Mouse (Mus musculus) olfactory bulb, adult 2 months (tissue): ENCODE measurements around the gene Tom1l1. TPM values are rescaled to one million over a fixed set of nuclear protein-coding genes. Genes with fewer than 3 reads are reported as not detected.

ENCODE experiments used
- H3K27ac ChIP-seq: fragments of 200-500 bp; 2 replicates; pipeline ENCODE4 v1.5.1; 2012; ENCODE audit warnings: low read depth, low read length; ENCODE audit not compliant: insufficient read depth
- H3K4me1 ChIP-seq: fragments of 200-500 bp; 2 replicates; pipeline ENCODE4 v1.6.1; 2012; ENCODE audit warnings: low read length; ENCODE audit not compliant: control insufficient read depth, insufficient read depth
- H3K4me3 ChIP-seq: fragments of 200-500 bp; 2 replicates; pipeline ENCODE4 v1.5.1; 2012; ENCODE audit warnings: mild to moderate bottlenecking, low read depth, low read length, moderate library complexity; ENCODE audit not compliant: insufficient read depth
- CTCF ChIP-seq: fragments of 200-500 bp; IDR thresholded peaks from 2 replicates; pipeline ENCODE4 v1.5.1; 2012; ENCODE audit warnings: low read depth, mild to moderate bottlenecking, low read length, moderate library complexity; ENCODE audit not compliant: insufficient read depth
- POLR2A ChIP-seq: fragments of 200-500 bp; IDR thresholded peaks from 2 replicates; pipeline ENCODE4 v1.6.1; 2012; ENCODE audit warnings: mild to moderate bottlenecking, low read depth, low read length, moderate library complexity; ENCODE audit not compliant: insufficient read depth
- WGBS: fragments of 180-500 bp; shearing (Covaris S2); methylation state at CpG from one replicate; pipeline ENCODE4 v1.1.7; 2018; 5-methylcytosine and 5-hydroxymethylcytosine counted together
- polyA plus RNA-seq: library from polyadenylated mRNA; stranded (reverse); fragments of >200 nt; gene quantifications from 2 replicates; pipeline ENCODE4 v1.2.4, GENCODE M21; 2012; ENCODE audit warnings: low replicate concordance; ENCODE audit not compliant: missing spikeins, insufficient read depth, insufficient read length

The Tom1l1 gene
- polyA plus RNA-seq, 1 experiment: not detected

DNA sequence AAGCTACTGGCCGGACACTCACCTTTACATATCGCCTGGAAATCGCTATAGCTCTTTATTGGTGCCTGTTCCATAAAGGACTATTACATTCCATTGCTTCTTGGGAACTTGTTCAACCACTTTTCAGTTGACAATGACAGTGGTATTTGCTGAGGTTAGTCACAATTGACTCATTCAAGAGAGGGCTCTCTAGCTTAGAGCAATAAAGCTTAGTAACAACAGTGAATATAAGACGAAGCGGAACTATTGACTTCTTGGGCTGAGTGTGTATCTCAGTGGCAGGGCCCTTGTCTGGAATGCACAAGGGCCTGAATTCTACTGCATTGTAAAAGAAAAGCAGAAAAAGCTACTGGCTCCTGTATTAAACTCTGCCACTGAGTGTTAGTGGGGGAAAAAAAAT lies 9.6 kb downstream of the Tom1l1 start:
- Histone ChIP-seq H3K4me1 (no peaks in the 10 kb centered on the region), H3K4me3 (no peak overlapping the region), H3K27ac (peak overlapping the region; percentile 77; the same call in 1 of the 2 replicates)
- 79% methylated on average over 5 of the region's 5 CpGs for WGBS
- TF ChIP-seq POLR2A (no peak), CTCF (no peak)

DNA sequence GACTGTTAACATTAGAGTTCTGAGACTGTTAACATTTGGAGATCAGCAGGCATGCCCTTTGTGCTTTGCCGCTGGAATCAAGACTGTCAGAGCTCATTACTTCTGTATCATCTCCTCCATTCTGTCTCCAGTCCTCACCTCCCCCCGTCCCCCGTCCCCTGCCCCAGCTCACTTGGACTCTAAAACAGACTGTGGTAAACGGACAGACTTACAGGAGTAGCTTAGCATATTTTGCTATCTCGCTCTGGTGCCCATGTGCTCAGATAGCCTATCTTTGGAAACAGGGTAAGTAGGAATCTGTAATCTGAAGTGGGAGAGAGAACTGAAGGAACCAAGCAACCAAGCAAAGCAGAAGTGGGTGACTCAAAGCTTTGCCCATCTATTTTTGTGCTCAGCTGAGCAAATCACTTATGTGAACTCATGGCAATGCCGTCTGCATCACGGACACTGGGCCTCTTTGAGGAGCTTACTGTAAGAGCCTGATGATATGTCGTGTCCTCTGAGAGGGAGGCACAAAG lies 10.3 kb downstream of the Tom1l1 start:
- WGBS: 48% methylated on average over 8 of the region's 8 CpGs
- Histone ChIP-seq H3K4me1 (no peaks in the 10 kb centered on the region), H3K4me3 (no peak overlapping the region), H3K27ac (peak overlapping the region; percentile 77)
- TF ChIP-seq POLR2A (no peak), CTCF (no peak)

DNA sequence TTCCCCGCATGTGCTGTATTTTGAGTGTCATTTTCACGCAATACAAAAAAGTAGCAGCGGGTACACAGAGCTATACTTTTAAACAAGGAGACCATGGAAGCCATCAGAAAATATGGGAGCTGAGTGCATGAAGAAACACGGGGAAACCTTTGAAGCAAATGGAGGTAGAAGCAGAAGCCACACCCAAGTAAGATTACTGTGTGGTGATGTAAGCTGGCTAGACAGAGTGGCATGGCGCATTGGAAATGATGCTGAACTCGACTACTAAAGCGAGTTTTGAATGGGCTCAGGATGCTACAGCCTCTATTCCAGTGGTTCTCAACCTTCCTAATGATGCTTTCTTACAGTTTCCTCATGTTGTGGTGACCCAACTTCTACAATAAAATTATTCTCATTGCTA lies 11.1 kb downstream of the Tom1l1 start:
- Histone ChIP-seq H3K4me1 (no peaks in the 10 kb centered on the region), H3K4me3 (no peak overlapping the region), H3K27ac (no peak overlapping the region)
- no peak for TF ChIP-seq POLR2A
- no peak for TF ChIP-seq CTCF
- WGBS: 92% methylated on average over 7 of the region's 7 CpGs

DNA sequence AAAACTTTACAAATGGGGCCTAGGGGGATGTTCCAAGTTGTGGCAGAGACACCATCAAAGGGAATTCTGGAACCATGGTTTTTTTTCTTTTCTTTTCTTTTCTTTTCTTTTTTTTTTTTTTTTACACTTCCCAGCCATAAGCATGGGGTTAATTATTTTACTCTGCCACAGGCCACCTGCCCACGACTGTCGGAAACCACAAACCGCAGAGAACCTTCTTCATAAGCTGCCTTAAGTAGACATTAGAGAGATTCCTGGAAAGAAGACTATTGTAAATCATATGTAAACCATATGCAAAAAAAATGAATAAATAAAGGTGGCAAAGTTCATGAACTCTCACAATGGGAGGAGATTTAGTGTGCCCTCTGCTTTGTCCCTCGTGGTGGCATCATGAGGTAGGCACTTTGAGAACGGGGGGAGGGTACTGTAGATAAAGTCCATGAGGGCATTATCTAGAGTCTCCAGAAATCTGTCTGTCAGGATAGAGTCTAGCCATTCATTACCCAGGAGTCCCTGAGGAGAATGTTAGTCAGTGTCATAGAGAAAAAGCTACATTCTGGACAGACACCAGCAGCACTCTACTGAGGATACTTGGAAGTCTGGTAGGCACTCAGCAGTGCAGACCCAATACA lies 12.6 kb downstream of the Tom1l1 start:
- no peak for TF ChIP-seq POLR2A
- TF ChIP-seq CTCF: no peak
- no peaks in the 10 kb centered on the region for H3K4me1 ChIP-seq
- no peak overlapping the region for H3K4me3 ChIP-seq
- WGBS: 90% methylated on average over 5 of the region's 5 CpGs
- no peak overlapping the region for H3K27ac ChIP-seq

DNA sequence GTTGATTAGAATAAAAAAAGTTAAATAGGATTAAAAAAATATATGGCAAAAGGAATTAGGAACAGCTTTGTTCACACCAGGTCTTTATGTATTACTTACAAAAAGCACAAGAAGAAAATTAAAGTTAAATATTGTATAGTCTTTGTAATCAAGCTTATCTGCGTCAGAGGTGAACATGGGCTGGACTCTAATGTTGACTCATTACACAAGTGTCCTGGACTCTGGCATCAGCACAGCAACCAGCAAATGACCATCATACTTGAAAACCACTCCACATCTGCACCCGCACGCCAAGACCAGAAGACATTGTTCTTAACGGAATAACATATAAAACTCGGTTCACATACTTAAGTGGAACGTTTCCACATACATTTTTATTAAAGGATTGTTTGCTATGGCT lies 20.8 kb downstream of the Tom1l1 start:
- TF ChIP-seq CTCF (no peak), POLR2A (no peak)
- WGBS: 98% methylated on average over 6 of the region's 6 CpGs
- Histone ChIP-seq H3K4me1 (peaks cover 4% of the 10 kb centered on the region; the same call in 1 of the 2 replicates), H3K4me3 (no peak overlapping the region), H3K27ac (no peak overlapping the region)

DNA sequence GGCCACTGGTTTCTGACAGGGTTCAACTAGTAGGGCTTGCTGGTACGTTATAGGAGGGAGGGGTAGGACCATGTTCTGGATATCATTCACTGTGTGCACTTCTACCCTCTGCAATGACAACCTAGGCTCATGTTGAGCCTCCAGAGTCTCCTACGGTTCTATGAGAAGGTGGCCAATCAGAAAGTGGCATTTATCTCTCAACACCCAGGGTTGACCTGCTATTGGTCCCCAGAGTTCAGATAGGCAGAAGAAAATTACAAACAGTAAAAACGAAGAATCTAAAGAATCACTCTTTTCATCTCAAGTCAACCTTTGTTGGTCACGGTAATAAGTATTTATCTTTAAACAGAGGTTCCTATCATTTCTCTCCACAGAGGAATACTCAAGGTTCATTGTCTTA lies 21.2 kb downstream of the Tom1l1 start:
- H3K27ac ChIP-seq: no peak overlapping the region

DNA sequence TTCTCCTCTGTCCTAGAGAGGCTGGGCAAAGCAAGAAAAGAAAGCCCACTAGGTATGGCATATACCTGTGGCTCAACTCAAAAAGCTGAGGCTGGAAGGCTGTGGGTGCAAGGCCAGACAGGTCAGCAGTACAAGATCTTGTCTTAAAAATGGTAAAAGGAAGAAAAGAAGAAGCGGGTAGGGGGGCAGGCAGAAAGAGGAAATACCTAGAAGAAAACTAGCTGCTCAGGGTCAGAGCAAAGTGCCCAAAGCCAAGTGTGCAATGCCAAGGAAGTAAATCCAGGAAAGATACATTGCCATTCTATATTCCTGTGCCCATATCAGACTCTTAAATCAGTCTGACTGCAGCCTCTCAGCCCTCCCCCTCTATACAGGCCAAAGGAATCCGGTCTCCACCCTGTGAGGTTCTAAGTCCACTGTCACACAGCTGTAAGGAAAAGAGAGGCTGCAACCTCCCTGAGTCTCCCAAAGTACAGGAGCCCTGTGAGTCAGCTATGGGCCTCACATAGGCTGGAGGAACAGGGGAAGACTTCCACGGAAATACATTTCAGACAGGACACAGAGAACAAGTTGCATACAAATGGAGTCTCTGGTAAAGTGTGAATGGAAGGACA lies 21.9 kb downstream of the Tom1l1 start:
- 83% methylated on average over 3 of the region's 3 CpGs for WGBS
- H3K4me3 ChIP-seq: no peak overlapping the region
- no peak overlapping the region; the same call in 1 of the 2 replicates for H3K27ac ChIP-seq
- H3K4me1 ChIP-seq: peaks cover 4% of the 10 kb centered on the region; the same call in 1 of the 2 replicates
- TF ChIP-seq CTCF: no peak

More for the DNA sequence above, 21.2 kb downstream of the Tom1l1 start:
- no peak for TF ChIP-seq CTCF
- WGBS: 87% methylated on average over 4 of the region's 4 CpGs
- Histone ChIP-seq H3K4me3 (no peak overlapping the region), H3K4me1 (peaks cover 4% of the 10 kb centered on the region; the same call in 1 of the 2 replicates)

DNA sequence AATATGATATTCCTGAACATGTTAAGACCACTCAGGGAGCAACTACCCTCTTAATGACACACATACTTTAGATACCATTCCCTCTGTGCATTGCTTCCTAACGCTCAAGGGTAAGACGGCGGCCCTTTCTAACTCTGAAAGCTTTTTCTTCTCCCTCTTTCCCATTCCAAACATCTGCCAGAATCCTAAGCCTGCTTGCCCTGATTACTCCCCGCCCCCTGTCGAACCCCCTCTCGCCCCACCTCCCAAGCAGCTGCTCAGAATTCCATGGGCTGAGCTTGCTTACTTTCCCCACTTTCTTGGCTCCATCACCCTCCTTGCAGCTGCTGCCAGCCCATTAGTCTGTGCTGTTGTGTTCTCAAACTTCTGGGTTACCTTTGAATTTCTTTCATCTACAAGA lies 23.0 kb downstream of the Tom1l1 start:
- TF ChIP-seq POLR2A (no peak), CTCF (no peak)

DNA sequence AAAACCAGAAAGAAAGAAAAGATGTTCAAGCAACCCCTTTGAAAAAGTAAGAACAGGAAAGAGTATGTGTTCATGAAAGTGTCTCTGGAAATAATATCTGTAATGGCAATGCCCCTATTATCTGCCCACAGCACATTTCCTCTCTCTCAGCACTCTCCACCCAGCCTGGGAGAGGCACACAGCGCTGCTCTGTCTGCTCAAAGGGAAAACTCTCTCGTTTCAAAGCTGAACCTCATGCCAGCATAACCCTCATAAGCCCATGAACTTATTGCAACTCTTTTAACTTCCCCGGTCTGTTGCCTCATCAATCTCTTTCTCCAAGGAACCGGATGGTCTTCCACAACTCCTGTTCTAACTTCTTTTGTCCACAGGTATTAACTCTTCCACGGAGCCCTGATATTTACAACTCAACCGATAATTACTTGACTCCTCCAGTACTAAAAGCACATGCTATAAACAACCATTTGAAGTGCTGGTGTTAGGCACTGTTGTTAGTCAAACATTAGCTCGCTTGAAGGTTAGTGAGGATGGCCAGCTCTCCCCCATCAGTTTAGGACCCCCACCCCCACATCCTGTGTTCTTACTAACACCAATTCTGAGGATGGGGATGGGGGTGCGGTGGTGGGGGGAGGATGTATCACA lies 23.7 kb downstream of the Tom1l1 start:
- TF ChIP-seq CTCF (no peak), POLR2A (no peak)
- no peak overlapping the region for H3K4me3 ChIP-seq
- peaks cover 4% of the 10 kb centered on the region; the same call in 1 of the 2 replicates for H3K4me1 ChIP-seq
- peak overlapping the region; percentile 51; the same call in 1 of the 2 replicates for H3K27ac ChIP-seq
- WGBS: 21% methylated on average over 8 of the region's 8 CpGs

More for the DNA sequence above, 23.0 kb downstream of the Tom1l1 start:
- no peak overlapping the region for H3K4me3 ChIP-seq
- peaks cover 4% of the 10 kb centered on the region; the same call in 1 of the 2 replicates for H3K4me1 ChIP-seq
- WGBS: 25% methylated on average over 6 of the region's 6 CpGs
- 0 out of 2 replicates have a peak overlapping the region, but pooled peaks have one; percentile 51 for H3K27ac ChIP-seq
